In the genomic region with DNA sequence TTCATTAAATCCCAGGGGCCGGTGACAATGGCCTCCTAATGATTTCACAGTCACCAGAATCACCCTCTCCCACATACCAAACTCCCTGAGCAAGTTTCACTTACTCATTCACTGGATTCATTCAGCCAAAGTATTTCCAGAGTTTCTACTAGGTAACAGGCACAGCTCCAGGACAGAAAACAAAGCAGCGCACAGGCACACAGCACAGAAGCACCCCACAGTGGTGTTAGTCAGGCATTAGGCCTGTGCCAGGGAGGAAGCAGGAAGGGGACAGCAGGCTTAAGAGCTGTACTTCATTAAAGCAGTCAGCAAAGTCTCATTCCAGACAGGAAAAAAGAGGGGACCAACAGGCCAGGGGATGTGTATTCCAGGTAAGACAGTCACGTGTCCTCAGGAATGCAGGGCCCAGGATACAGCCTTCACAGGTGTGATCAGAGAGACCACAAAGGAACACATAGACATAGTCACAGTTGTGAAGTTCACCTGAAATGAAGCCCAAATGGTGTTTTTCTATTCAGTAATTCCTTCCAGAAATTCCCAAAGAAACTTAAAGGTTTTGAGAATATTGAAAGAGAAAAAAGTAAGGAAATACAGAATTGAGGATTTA, we compare ENCODE assay signal across 8 mouse cellular contexts.
DNase-seq lines count a peak whose midpoint lies in the region.

No protein-coding gene starts in this region.

- intact Hi-C loops in heart, postnatal 10 days (cut with DNase I) = loop anchor here (1.0 to 5.0 kb wide), 4 partner anchors 110 to 215 kb away; a partner anchor contains a TSS

- DNase-seq in 3134 (ENCODE audit: extremely low read depth, insufficient read length, low spot score) = peak; percentile 40
- peak; percentile 85 for DNase-seq in adrenal gland, adult 2 months
- DNase-seq in fibroblast of lung, adult 2 months (ENCODE audit: low read depth) = peak; percentile 69
- peak; percentile 85 to 86 for DNase-seq in heart, postnatal 10 days
- DNase-seq in layer of hippocampus, adult 8-10 months (ENCODE audit: low spot score in 2 of 2) = peak; percentile 52 to 66
- DNase-seq in lung, postnatal 14 days = peak; percentile 53
- no peak for DNase-seq in thymus, postnatal 25 days
- DNase-seq in spleen, postnatal 36 days (ENCODE audit: low spot score in 2 of 2) = no peak

Comparison
In these comparisons a context has a peak if more than half of its experiments do, and no peak if none do; other contexts are left out.
1. DNase-seq: peak in 3134 (single experiment), adrenal gland, adult 2 months (single experiment), fibroblast of lung, adult 2 months (single experiment), heart, postnatal 10 days (2 of 2), layer of hippocampus, adult 8-10 months (2 of 2) and lung, postnatal 14 days (single experiment); none in thymus, postnatal 25 days (single experiment) and spleen, postnatal 36 days (0 of 2).